Mouse (Mus musculus): Measurements from ENCODE around the gene Sh2d2a. TPM values are rescaled to one million over a fixed set of nuclear protein-coding genes. Genes with fewer than 3 reads are reported as not detected.
A peak's percentile ranks its signal among the peaks of the same experiment; 100 is the strongest.
"Not testable (repeated sequence)": the region's sequence is repeated elsewhere in the genome, so short reads cannot be mapped to it uniquely, and the experiment has no call there.

Sh2d2a gene
- under 1 TPM in 1 of 2 experiments, not detected in 1; 0.18 TPM for total RNA-seq (2021)
- long read RNA-seq, experiment 1, full-length matches to known transcripts = 1 of 1 reads
- long read RNA-seq, experiment 1, partial matches to known transcripts = 0 of 1 reads
- long read RNA-seq, experiment 1, other reads (novel, unspliced or antisense) = 0 of 1 reads
- long read RNA-seq, experiment 2 = 0 reads

- DNase-seq = no peak
Observed at GRCm38 (mm10) chr3:87846650-87847110, at the start of gene Sh2d2a. Gene Sh2d2a, plus strand, starts transcription at chr3:87846755.

- DNase-seq = no peak
Observed at GRCm38 (mm10) chr3:87801681-87802080, 44.9 kb upstream of the Sh2d2a start.

- no peak for DNase-seq
Observed at GRCm38 (mm10) chr3:87804038-87804677, 42.4 kb upstream of the Sh2d2a start.

- DNase-seq = no peak
Observed at GRCm38 (mm10) chr3:87809322-87809962, 37.1 kb upstream of the Sh2d2a start.

DNA sequence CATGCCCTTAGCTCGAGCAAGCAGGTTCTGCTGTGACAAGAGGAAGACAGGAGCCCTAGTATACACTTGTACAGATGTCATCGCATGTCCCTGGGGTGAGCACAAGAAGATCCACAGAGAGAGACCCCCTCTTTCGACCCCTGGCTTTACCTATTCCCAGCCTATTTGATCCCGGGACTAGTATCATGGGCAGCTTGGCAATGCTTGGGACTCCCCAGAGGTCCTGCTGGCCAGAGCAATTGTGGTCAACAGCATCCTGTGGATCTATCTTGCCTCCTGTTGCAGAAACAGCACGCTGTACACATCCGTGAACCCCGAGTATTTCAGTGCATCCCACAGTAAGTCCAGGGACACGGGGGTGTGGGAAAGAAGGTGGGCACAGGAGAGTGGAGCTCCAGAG, 35.3 kb upstream of the Sh2d2a start:
- DNase-seq = no peak

- no peak for DNase-seq
Observed at GRCm38 (mm10) chr3:87812413-87812812, 34.1 kb upstream of the Sh2d2a start.

- DNase-seq = peak; percentile 34
Observed at GRCm38 (mm10) chr3:87812873-87813272, 33.7 kb upstream of the Sh2d2a start.

GRCm38 (mm10) chr3:87816166-87816565, 30.4 kb upstream of the Sh2d2a start:
- DNase-seq = no peak

DNA sequence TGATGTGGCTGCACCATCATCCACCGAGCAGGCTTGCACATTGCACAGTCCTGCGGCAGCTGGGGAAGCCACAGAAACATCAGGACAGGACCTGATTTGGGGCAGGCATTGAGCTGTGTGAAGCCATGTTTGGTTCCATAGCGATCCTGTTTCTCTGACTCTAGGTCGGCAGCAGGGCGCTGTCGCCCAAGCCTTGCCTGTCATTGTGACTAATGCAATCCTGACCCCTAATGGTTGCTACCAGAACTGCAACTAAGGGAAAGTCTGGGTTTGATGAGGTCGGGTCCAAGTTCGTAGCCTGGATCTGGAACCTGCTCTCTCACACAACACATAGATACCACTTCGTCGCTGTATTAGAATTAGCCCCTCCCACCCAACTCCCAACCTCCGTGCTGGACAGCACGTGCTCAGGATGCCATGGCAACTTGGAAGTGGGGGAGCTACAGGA, 29.9 kb upstream of the Sh2d2a start:
- DNase-seq = peak; percentile 78

DNA sequence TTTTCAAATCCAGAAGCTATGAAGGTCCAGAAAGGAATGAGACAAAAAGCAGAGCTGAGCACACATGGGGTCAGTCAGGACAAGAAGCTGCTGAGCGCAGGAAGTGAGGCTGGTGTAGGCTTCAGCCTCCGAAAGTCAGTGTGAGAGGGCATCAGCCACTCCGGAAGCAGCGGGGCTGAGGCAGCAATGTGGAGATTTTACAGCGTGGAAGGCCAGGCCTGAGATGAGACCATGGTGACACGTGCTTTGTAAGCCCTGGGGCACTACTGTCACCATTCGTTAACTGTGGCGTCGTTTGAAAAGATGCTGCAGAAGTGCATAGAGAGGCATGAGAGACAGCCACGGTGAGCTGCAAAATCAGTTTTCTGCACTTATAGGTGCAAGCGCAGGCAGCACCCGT, 28.3 kb upstream of the Sh2d2a start:
- no peak for DNase-seq

DNA sequence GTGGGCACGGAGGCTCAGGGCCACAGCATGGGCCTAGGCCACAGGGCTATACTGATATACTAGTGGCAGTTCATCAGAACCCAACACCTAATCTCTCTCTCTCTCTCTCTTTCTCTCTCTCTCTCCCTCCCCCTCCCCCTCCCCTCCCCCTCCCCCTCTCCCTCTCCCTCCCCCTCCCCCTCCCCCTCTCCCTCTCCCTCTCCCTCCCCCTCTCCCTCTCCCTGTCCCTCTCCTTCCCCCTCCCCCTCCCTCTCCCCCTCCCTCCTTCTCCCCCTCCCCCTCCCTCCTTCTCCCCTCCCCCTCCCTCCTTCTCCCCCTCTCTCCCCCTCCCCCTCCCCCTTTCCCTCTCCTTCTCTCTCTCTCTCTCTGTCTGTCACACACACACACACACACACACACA, 22.3 kb upstream of the Sh2d2a start, which contains the start of gene Pear1:
TSS of gene Pear1 (minus strand) at position 101 of the 400 bp plus-strand sequence.
- not testable (repeated sequence) for DNase-seq

GRCm38 (mm10) chr3:87828435-87828834, 18.1 kb upstream of the Sh2d2a start:
- no peak for DNase-seq

DNA sequence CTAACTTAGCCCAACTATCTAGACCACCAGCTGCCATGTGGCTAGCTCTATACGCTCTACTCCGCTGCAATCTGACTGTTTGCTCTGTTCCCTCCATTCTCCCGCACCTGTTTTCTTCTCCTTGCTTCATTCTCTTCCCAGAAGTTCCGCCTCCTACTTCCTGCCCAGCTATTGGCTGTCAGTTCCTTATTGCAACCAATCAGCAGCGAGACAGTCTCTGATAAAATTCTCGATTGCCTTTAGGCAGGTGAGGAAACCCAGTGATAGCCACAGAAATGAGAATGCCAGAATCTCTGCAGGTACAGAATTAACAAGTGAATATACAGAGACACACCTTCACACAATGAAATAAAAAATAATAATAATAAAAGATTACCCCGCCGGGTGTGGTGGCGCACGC, 17.5 kb upstream of the Sh2d2a start:
- no peak for DNase-seq

DNA sequence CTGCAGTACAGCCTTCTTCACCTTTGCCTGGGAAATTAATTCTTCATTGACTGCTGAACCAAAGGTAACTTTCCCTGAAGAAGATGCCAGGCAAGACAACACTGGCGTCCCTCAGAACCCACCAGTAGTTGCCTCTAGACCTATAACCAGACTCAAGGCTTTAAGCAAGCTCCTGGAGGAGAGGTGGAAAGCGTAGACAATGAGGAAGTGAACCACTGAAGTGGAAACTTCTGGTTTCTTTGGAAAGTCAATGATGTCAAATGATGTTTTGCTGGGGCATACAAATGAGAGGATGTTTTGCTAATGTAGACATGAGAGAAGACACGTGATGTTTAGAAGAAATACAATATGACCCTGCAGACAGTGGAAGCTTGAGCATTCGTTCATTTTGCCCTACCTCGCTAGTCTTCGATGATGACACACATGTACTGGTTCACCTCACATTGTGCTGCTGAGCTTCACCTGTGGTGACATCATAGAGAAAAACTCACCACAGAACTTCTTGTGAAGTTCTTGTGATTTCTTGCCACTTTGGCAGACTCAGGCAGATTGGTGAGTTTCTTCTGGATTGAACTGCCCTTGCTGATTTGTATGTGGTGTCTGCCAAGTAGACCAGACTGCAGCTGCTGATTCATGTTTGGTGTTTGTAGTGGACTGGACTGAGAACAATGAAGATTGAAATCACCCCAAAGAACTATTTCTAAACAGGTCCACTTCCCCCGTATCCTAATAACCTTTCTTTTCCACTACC, 14.3 kb upstream of the Sh2d2a start:
- DNase-seq = no peak

DNA sequence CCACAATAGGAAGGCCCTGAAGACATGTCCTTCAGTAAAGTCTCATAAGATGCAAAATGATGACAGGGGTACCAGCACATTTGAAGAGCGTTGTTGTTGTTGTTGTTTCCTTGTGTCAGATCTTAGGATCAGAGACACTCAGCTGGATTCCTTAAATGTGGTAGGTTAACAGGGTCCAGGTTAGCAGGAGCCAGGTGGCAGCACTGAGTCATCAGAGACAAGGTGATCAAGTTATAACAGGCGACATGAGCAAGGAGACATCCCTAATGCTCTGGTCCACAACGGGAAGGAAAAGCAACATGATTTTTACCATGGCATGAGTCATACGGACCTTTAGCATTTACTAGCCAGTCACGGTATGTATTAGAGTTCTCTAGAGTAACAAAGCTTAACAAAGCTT, 13.1 kb upstream of the Sh2d2a start:
- DNase-seq = no peak

DNA sequence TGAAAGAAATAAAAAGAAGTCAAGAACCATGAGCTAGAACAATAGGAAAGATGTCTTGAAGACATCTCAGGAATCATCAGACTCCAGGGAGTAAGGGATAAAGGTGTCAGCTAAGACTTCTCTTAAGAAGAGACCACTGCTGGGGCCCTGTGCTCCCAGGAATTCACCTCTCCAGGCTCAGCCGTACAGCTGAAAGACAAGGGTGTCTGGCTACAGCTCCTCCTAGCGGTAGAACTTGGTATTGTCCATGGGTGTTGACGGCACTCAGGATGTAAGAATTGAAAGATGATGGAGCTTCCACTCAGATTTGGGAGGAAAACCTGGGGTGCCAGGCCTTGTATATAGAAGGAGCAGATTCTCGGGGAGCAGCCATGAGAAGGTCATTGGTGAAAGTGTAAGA, 7.9 kb upstream of the Sh2d2a start:
- peak; percentile 83 for DNase-seq

GRCm38 (mm10) chr3:87840858-87841257, 5.7 kb upstream of the Sh2d2a start:
- no peak for DNase-seq

DNA sequence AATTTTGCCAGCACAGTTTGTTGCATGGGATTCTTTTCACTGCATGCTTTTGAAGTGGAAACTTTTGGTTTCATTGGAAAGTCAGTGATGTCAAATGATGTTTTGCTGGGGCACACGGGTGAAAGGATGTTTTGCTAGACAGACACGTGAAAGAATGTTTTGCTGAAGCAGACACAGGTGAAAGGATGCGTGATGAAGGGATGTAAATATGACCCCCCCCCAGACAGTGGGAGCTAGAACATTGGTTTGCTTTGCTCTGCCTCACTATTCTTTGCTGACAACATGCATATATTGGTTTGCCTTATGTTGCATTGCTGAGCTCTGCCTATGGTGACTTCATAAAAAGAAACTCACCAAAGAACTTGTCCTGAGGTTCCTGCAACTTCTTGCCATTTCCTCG, 1.6 kb upstream of the Sh2d2a start:
- DNase-seq = no peak

- no peak for DNase-seq
Observed at GRCm38 (mm10) chr3:87846186-87846585, 369 bp upstream of the Sh2d2a start.

GRCm38 (mm10) chr3:87847680-87848079, 1.1 kb downstream of the Sh2d2a start:
- no peak for DNase-seq

DNA sequence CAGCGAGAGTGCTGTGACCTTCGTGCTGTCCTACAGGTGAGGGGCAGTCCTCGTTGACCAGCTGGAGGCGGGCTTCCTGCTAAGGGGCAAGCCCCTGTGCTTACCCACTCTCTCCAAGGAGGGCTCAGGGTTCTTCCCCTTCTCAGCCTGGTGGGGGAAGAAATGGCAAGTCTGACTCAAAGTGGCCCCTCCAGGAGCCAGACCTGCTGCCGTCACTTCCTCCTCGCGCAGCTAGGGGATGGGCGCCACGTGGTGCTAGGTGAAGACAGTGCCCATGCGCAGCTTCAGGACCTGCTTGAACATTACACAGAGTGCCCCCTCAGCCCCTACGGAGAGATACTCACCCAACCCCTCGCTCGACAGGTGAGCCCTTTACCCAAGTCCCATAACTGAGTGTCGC, 2.6 kb downstream of the Sh2d2a start:
- no peak for DNase-seq

GRCm38 (mm10) chr3:87854795-87855568, 8.4 kb downstream of the Sh2d2a start:
- peak; percentile 39 for DNase-seq

All from gastrocnemius, postnatal 10 days (tissue).